12 mouse cellular contexts compared by ENCODE assay signal in genomic region chr5:114719003-114719927, GRCm38 (mm10). TPM values are rescaled to one million over a fixed set of nuclear protein-coding genes. Genes with fewer than 3 reads are reported as not detected.
DNase-seq lines count a peak whose midpoint lies in the region; ATAC-seq and TF ChIP-seq lines count a peak whose summit lies in the region.
"Had no signal": no experiment of that assay in that cellular context is flagged by ENCODE, and none has a peak within 500 bp of the region (broad histone marks: within the 10 kb centered on the region; RNA-seq: fewer than 3 reads in every experiment).

No protein-coding gene starts in this region.

- no peak overlapping the region for H3K9ac ChIP-seq in kidney, embryonic 14.5 days (ENCODE audit: low read depth, low read length)
- H3K9ac ChIP-seq in liver, embryonic 14.5 days (replicated peaks) = no peak overlapping the region
- no peak overlapping the region for H3K9ac ChIP-seq in forebrain, embryonic 12.5 days
- H3K9ac ChIP-seq: hindbrain, embryonic 13.5 days had no signal

- WGBS in kidney, embryonic 14.5 days = 74% methylated on average over 20 of the region's 20 CpGs
- WGBS in liver, embryonic 14.5 days (ENCODE audit: insufficient replicate concordance) = 76% methylated on average over 20 of the region's 20 CpGs
- 90% methylated on average over 20 of the region's 20 CpGs for WGBS in forebrain, embryonic 12.5 days

- H3K27ac ChIP-seq in kidney, embryonic 14.5 days (ENCODE audit: low read depth, low read length) = peak overlapping the region; percentile 60; the same call in 1 of the 2 replicates
- H3K27ac ChIP-seq in liver, embryonic 14.5 days = no peak overlapping the region
- no peak overlapping the region for H3K27ac ChIP-seq in forebrain, embryonic 12.5 days
- H3K27ac ChIP-seq: heart, adult 2 months; hindbrain, embryonic 13.5 days had no signal

- TF ChIP-seq CTCF in liver, embryonic 14.5 days (IDR thresholded peaks at IDR 0.05; ENCODE audit: low read depth) = no peak

- H3K4me1 ChIP-seq in kidney, embryonic 14.5 days (ENCODE audit: control insufficient read depth, insufficient read depth, low read length) = peaks cover 21% of the 10 kb centered on the region; the same call in 1 of the 2 replicates
- no peaks in the 10 kb centered on the region for H3K4me1 ChIP-seq in liver, embryonic 14.5 days (replicated peaks; ENCODE audit: control insufficient read depth in 2 of 2, insufficient read depth in 2 of 2, low read length in 1 of 2)
- no peaks in the 10 kb centered on the region for H3K4me1 ChIP-seq in forebrain, embryonic 12.5 days
- H3K4me1 ChIP-seq: hindbrain, embryonic 13.5 days had no signal

- peak; percentile 81 for DNase-seq in NIH3T3 (ENCODE audit: low read depth)
- peak; percentile 48 to 79 for DNase-seq in cerebellum, adult 18-20 months
- DNase-seq in liver, embryonic 14.5 days (ENCODE audit: low read depth in 3 of 3, low spot score in 3 of 3) = peak in 1 of 3 experiments; percentile 16
- no peak for DNase-seq in testis, postnatal 10 days (ENCODE audit: low spot score)
- no peak for DNase-seq in thymus, postnatal 4 days
- DNase-seq: adrenal gland, postnatal 25 days; heart, adult 2 months; right cerebral cortex, postnatal 25 days had no signal

- no peak for TF ChIP-seq EP300 in liver, embryonic 14.5 days (IDR thresholded peaks at IDR 0.05; ENCODE audit: low read depth)

- ATAC-seq in kidney, embryonic 14.5 days (ENCODE audit: low FRiP score, low TSS enrichment) = peak; percentile 19; the same call in 1 of the 2 replicates
- ATAC-seq in liver, embryonic 14.5 days (ENCODE audit: insufficient read depth) = peak; percentile 70
- ATAC-seq in forebrain, embryonic 12.5 days (ENCODE audit: low FRiP score) = no peak
- ATAC-seq: forebrain, embryonic 16.5 days had no signal

- no peak overlapping the region for H3K4me2 ChIP-seq in kidney, embryonic 14.5 days (replicated peaks; ENCODE audit: low read depth, low read length)
- H3K4me2 ChIP-seq in liver, embryonic 14.5 days (ENCODE audit: low read depth) = no peak overlapping the region
- H3K4me2 ChIP-seq in forebrain, embryonic 12.5 days = no peak overlapping the region
- H3K4me2 ChIP-seq: hindbrain, embryonic 13.5 days had no signal

- no peak overlapping the region for H3K4me3 ChIP-seq in kidney, embryonic 14.5 days (ENCODE audit: low read length)
- no peak overlapping the region for H3K4me3 ChIP-seq in liver, embryonic 14.5 days (ENCODE audit: insufficient read depth in 1 of 2, low read depth in 2 of 2, low read length in 2 of 2)
- no peak overlapping the region for H3K4me3 ChIP-seq in forebrain, embryonic 12.5 days (replicated peaks)
- H3K4me3 ChIP-seq: heart, adult 2 months; hindbrain, embryonic 13.5 days had no signal

- no peaks in the 10 kb centered on the region for H3K27me3 ChIP-seq in kidney, embryonic 14.5 days (ENCODE audit: control insufficient read depth, insufficient read depth, low read length)
- H3K27me3 ChIP-seq in liver, embryonic 14.5 days (ENCODE audit: control insufficient read depth, insufficient read depth, low read length) = no peaks in the 10 kb centered on the region
- H3K27me3 ChIP-seq in forebrain, embryonic 12.5 days = no peaks in the 10 kb centered on the region
- H3K27me3 ChIP-seq: hindbrain, embryonic 13.5 days had no signal

- H3K9me3 ChIP-seq in kidney, embryonic 14.5 days (ENCODE audit: control insufficient read depth, low read length) = no peaks in the 10 kb centered on the region; the same call in 1 of the 2 replicates
- H3K9me3 ChIP-seq in liver, embryonic 14.5 days (ENCODE audit: control insufficient read depth, low read length) = no peaks in the 10 kb centered on the region
- no peaks in the 10 kb centered on the region for H3K9me3 ChIP-seq in forebrain, embryonic 12.5 days
- H3K9me3 ChIP-seq: hindbrain, embryonic 13.5 days had no signal

- peaks cover 71% of the 10 kb centered on the region for H3K36me3 ChIP-seq in kidney, embryonic 14.5 days (ENCODE audit: control insufficient read depth, insufficient read depth, low read length)
- peaks cover 16% of the 10 kb centered on the region for H3K36me3 ChIP-seq in liver, embryonic 14.5 days (replicated peaks; ENCODE audit: control insufficient read depth, insufficient read depth, low read depth)
- H3K36me3 ChIP-seq in forebrain, embryonic 12.5 days (replicated peaks) = peaks cover 92% of the 10 kb centered on the region

RNA-seq across cellular contexts. Expression of gene Tchp, which starts 11.7 kb away (rescaled TPM):
- polyA plus RNA-seq in kidney, embryonic 14.5 days (2014; fragmentation: Nextera tagmentation; extraction: Ambion mirVana) = 10.0 and 18.5 TPM in 2 replicates
- 5.6 and 7.8 TPM in 2 replicates for polyA plus RNA-seq in liver, embryonic 14.5 days (2012; rRNA removed)
- polyA plus RNA-seq in liver, embryonic 14.5 days (2014; fragmentation: Nextera tagmentation; extraction: Ambion mirVana) = 1.9 and 2.2 TPM in 2 replicates
- polyA plus RNA-seq in forebrain, embryonic 12.5 days (2016; fragmentation: Nextera tagmentation; extraction: Ambion mirVana) = 24.6 and 27.0 TPM in 2 replicates

RNA-seq across cellular contexts. Expression of gene Gltp, which starts 28.5 kb away (rescaled TPM):
- polyA plus RNA-seq in kidney, embryonic 14.5 days (2014; fragmentation: Nextera tagmentation; extraction: Ambion mirVana) = 42.6 and 64.5 TPM in 2 replicates
- polyA plus RNA-seq in liver, embryonic 14.5 days (2012; rRNA removed) = 18.4 and 18.5 TPM in 2 replicates
- 25.4 and 33.0 TPM in 2 replicates for polyA plus RNA-seq in liver, embryonic 14.5 days (2014; fragmentation: Nextera tagmentation; extraction: Ambion mirVana)
- 66.2 and 73.5 TPM in 2 replicates for polyA plus RNA-seq in forebrain, embryonic 12.5 days (2016; fragmentation: Nextera tagmentation; extraction: Ambion mirVana)

RNA-seq across cellular contexts. Expression of gene Ankrd13a, which starts 55.2 kb away (rescaled TPM):
- 37.0 and 67.9 TPM in 2 replicates for polyA plus RNA-seq in kidney, embryonic 14.5 days (2014; fragmentation: Nextera tagmentation; extraction: Ambion mirVana)
- polyA plus RNA-seq in liver, embryonic 14.5 days (2012; rRNA removed) = 29.9 and 38.6 TPM in 2 replicates
- polyA plus RNA-seq in liver, embryonic 14.5 days (2014; fragmentation: Nextera tagmentation; extraction: Ambion mirVana) = 46.6 and 59.1 TPM in 2 replicates
- 60.4 and 61.1 TPM in 2 replicates for polyA plus RNA-seq in forebrain, embryonic 12.5 days (2016; fragmentation: Nextera tagmentation; extraction: Ambion mirVana)

RNA-seq across cellular contexts. Expression of gene Git2, which starts 56.1 kb away (rescaled TPM):
- polyA plus RNA-seq in kidney, embryonic 14.5 days (2014; fragmentation: Nextera tagmentation; extraction: Ambion mirVana) = 32.8 and 41.7 TPM in 2 replicates
- polyA plus RNA-seq in liver, embryonic 14.5 days (2012; rRNA removed) = 12.7 and 13.7 TPM in 2 replicates
- 12.1 and 12.7 TPM in 2 replicates for polyA plus RNA-seq in liver, embryonic 14.5 days (2014; fragmentation: Nextera tagmentation; extraction: Ambion mirVana)
- polyA plus RNA-seq in forebrain, embryonic 12.5 days (2016; fragmentation: Nextera tagmentation; extraction: Ambion mirVana) = 43.0 and 50.4 TPM in 2 replicates

Comparison
In these comparisons a context has a peak if more than half of its experiments do, and no peak if none do; other contexts are left out.
1. DNase-seq: peak in NIH3T3 (single experiment) and cerebellum, adult 18-20 months (2 of 2); none in testis, postnatal 10 days (single experiment) and thymus, postnatal 4 days (single experiment).